Mouse (Mus musculus) c-Kit-positive CD71-positive TER-119-positive erythroid progenitor cells, embryonic 14.5 days (primary cell): Measurements from ENCODE around the gene Igsf6.
"Not testable (repeated sequence)": the region's sequence is repeated elsewhere in the genome, so short reads cannot be mapped to it uniquely, and the experiment has no call there.

Source experiments
- DNase-seq: peaks from one replicate; pipeline ENCODE4 v3.0.0-alpha.2; 2013; ENCODE audit warnings: low spot score

Gene Igsf6

DNA sequence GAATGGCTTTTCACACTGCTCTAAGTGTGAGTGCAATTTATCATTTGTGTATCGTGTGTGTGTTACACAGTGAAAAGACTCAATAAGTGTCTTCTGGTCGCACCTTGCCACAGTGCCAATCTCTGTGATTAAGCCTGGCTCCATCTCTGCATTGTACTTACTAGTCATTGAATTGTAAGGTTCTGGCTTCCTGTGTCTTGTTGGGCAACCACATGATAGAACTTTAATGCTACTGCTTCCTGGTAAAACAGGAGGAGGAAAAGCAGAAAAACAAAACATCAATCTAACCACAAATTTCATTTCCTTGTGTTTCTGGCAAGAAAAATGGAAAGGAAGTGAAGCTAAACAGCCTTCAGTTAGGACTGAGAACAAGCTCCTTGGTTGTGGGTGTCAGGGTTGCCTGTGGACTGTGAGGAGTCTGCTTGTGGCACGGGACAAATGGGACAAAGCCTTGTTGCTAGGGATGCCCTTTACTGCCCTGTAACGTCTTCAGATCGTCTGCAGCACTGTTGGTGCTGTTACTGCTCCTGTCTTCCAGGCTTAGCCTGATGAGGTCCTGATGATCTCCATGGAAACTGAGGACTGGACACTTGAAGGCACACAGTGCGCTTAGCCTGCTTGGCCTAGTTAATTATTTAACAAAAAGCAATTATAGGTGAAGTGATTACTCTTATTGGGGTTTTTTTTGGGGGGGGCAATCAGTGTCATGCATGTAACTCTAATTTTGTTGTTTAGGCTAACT, 14.7 kb downstream of the Igsf6 start:
- DNase-seq = no peak

- DNase-seq = no peak
These were observed 21.3 kb downstream of the Igsf6 start for GRCm38 (mm10) chr7:121053071-121053470.

DNA sequence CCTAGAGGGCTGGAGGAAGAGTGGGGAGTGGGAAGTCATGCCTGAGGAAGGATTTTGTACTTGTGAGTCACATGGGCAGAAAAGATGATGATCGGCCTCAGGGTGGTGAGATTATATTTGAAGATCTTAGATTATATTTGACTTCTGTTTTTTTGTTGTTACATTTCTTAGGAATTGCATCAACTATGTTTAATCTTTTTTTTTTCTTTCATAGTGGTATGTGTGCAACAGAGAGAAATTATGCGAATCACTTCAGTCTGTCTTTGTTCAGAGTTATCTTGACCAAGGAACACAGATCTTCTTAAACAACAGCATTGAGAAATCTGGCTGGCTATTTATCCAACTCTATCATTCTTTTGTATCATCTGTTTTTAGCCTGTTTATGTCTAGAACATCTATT, 26.7 kb downstream of the Igsf6 start:
- DNase-seq = no peak

DNA sequence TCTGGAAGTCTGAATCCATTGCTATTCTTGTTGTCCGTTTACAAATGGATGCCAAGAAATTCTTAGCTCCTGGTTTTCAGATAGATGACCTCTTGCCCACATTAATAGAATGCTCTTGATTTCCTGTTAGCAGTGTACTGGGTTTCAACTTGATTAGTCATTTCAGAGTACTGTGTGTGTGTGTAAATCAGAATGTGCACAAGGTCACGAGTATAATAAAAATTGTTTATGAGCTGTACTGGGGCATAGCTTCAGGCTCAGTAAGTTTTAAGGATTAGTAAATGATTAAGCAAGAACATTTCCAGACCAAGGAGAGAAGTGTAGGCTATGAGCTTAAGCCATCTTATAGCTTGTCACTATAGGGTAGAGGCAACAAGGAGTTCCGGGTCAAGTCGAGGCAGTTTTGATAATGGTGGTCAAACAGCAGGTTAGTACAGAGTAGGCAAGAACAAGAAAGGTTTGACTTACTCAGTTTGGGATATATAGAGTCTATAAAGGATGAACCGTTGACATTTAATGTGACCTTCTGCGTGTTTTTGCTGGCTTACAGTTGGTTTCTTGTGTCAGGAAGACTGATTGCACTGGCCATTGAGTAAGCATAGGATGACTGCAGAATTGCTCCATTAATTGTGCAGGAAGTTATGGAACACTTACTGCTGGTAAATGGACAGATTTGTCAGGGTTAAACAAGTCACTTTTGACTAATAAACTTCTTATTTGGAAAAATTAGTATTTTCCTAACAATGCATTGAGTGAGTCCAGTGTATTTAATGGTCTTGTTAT, 28.5 kb downstream of the Igsf6 start:
- no peak for DNase-seq

GRCm38 (mm10) chr7:121044251-121044650, 30.1 kb downstream of the Igsf6 start:
- DNase-seq = no peak

GRCm38 (mm10) chr7:121043510-121043909, 30.9 kb downstream of the Igsf6 start:
- no peak for DNase-seq

DNA sequence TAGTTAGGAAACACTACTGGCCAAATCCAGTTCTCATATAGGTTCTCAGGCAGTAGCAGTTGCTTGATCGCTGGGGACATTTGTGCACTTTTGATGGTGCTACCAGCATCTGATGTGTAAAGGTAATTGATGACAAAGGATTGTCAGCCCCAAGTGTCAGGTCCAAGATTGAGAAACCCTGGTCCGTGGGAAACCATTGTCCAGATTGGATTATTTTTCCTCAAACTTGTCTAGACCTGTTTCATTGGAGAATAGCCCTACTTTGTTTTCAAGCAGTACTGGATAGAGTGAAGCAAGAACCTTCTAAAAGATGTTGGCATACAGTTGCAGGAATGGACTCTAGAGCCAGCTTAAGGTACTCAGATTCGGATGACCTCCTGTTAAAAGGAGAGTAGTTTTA, 31.4 kb downstream of the Igsf6 start:
- DNase-seq = no peak

- DNase-seq = no peak
These were observed 32.4 kb downstream of the Igsf6 start for GRCm38 (mm10) chr7:121041989-121042388.

- no peak for DNase-seq
These were observed 33.8 kb downstream of the Igsf6 start for GRCm38 (mm10) chr7:121040595-121040994.

DNA sequence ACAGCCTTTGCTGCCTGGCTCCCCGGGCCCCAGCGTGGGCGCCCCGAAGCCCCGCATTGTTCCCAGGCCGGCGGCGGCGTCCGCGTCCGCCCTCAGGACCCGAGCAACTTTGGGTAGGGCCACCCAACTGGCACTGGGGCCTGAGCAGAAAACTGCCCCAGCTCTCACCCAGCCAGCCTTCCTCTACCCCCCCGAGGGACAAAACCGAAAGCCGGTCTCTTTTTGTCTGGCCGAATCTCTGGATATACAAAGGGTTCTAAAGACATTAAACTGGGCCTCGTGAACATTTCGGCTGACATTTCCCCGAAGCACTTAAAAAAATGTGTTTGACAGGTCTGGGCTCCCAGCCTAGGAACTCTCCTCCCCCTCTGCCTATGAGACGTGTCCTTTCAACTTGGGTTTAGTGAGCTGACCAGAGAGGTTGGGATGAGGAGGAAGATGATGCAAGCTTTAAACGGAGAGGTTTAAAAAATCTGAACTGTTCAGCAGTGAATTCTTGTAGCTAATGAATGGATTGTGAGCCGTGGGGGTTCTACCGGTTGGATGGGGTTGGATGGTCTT, 39.1 kb downstream of the Igsf6 start:
- peak; percentile 34 for DNase-seq

GRCm38 (mm10) chr7:121034701-121035141, 39.7 kb downstream of the Igsf6 start:
- DNase-seq = no peak

- DNase-seq = peak; percentile 92
These were observed 40.3 kb downstream of the Igsf6 start, which contains the start of gene Mettl9 for GRCm38 (mm10) chr7:121033856-121034652. TSS of gene Mettl9 (plus strand) at chr7:121034445.

DNA sequence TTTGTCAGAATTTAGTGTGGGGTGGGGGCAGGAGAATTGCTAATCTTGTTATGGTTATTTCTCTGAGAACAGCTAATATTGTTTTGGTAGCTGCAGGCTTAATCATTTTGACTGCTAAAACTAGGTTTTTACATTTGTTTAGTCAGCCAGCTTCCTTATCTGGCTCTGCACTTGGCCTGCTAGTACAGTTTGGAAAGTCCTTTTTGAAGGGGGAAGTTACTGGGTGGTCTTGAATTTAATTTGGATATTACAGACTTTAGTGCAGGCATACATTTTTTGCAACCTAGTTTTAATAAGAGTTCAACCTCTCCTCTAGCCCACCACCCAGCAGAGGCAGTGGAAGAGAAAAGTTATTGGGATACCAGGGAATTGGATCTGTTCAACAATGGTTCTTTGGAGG, 44.4 kb downstream of the Igsf6 start:
- DNase-seq = not testable (repeated sequence)

DNA sequence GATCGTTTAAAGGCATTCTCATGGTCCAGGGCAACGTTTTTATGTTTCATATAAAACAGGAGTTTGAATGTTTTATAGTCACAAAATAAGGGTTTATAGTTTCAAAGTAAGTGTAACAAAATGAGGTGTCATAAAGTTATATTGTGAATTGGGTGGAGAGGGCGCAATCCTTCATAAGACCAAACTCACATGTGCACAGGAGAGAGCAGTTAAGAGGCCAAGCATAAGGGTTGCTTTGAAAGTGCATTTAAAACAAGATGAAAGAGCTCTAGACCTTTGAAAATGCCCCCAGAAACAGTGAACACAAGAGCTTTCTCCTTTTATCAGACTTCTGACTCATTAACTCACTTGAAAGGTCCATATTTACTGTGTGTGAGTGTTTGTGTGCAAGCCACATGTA, 48.1 kb downstream of the Igsf6 start:
- DNase-seq = no peak

- DNase-seq = no peak
These were observed 49.0 kb downstream of the Igsf6 start for GRCm38 (mm10) chr7:121025221-121026008.

GRCm38 (mm10) chr7:121020277-121020676, 54.1 kb downstream of the Igsf6 start:
- DNase-seq = no peak

- no peak for DNase-seq
These were observed 55.6 kb downstream of the Igsf6 start for GRCm38 (mm10) chr7:121018778-121019177.

GRCm38 (mm10) chr7:121014486-121014885, 59.9 kb downstream of the Igsf6 start:
- no peak for DNase-seq
